Mouse (Mus musculus) small intestine, adult 2 months (tissue): ENCODE measurements around the gene Ccnd3. TPM values are rescaled to one million over a fixed set of nuclear protein-coding genes. Genes with fewer than 3 reads are reported as not detected.

Experiments
- H3K27ac ChIP-seq: fragments of 200-500 bp; 2 replicates; pipeline ENCODE4 v1.5.1; 2012; ENCODE audit warnings: low read depth, low read length, control low read depth, inconsistent platforms; ENCODE audit not compliant: insufficient read depth
- H3K27me3 ChIP-seq: fragments of 200-500 bp; 2 replicates; pipeline ENCODE4 v1.6.1; 2012; ENCODE audit warnings: mild to moderate bottlenecking, moderate library complexity, low read length, inconsistent platforms; ENCODE audit not compliant: control insufficient read depth, insufficient read depth
- H3K36me3 ChIP-seq: fragments of 200-500 bp; 2 replicates; pipeline ENCODE4 v1.6.1; 2012; ENCODE audit warnings: mild to moderate bottlenecking, low read length, control low read depth, inconsistent platforms; ENCODE audit not compliant: control insufficient read depth, insufficient read depth
- H3K4me1 ChIP-seq: fragments of 200-500 bp; 2 replicates; pipeline ENCODE4 v1.6.1; 2012; ENCODE audit warnings: low read length, inconsistent platforms, mixed read lengths; ENCODE audit not compliant: control insufficient read depth, insufficient read depth, insufficient read length
- H3K4me3 ChIP-seq: fragments of 200-500 bp; 2 replicates; pipeline ENCODE4 v1.5.1; 2012; ENCODE audit warnings: low read depth, mild to moderate bottlenecking, control low read depth, inconsistent platforms, low read length, moderate library complexity
- CTCF ChIP-seq: fragments of 200-500 bp; IDR thresholded peaks from 2 replicates; pipeline ENCODE4 v1.5.1; 2012; ENCODE audit warnings: low read depth, mild to moderate bottlenecking, control low read depth, inconsistent platforms, low read length, moderate library complexity, mixed read lengths; ENCODE audit not compliant: insufficient replicate concordance, insufficient read length; ENCODE audit errors: extremely low read depth
- POLR2A ChIP-seq: fragments of 200-500 bp; IDR thresholded peaks from 2 replicates; pipeline ENCODE4 v1.6.1; 2012; ENCODE audit warnings: low read depth, mild to moderate bottlenecking, control low read depth, inconsistent platforms, low read length, moderate library complexity
- WGBS: fragments of 180-500 bp; shearing (Covaris S2); methylation state at CpG from one replicate; pipeline ENCODE4 v1.1.7; 2018; 5-methylcytosine and 5-hydroxymethylcytosine counted together
- polyA plus RNA-seq: library from polyadenylated mRNA; depleted of rRNA; stranded (reverse); fragments of >200 nt; gene quantifications from 2 replicates; pipeline ENCODE4 v1.2.3, GENCODE M21; 2012

The Ccnd3 gene
- polyA plus RNA-seq, 1 experiment = 54.9 TPM

DNA sequence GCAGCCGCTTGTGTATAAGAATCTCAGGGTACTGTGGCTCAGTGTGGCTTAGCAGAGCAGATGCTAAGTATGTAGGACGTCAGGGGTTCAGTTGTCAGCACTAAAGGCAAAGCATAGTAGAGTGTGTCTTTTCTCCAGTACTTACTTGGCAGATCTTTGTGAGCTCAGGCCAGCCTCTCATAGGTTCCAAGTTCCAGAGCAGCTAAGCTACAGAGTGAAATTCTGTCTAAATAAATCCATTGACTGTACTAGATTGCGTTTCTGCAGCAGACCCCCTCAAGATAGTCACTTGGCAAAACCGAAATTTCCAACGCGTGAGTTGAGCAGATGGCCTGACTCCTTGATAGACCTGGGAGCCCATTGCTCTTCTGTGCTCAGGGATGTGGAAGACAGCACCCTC is 20.1 kb downstream of the Ccnd3 start:
- no peak overlapping the region for H3K27ac ChIP-seq
- H3K27me3 ChIP-seq = no peaks in the 10 kb centered on the region
- no peaks in the 10 kb centered on the region for H3K36me3 ChIP-seq
- no peak overlapping the region for H3K4me3 ChIP-seq
- WGBS = 90% methylated on average over 6 of the region's 6 CpGs
- no peak for TF ChIP-seq CTCF
- TF ChIP-seq POLR2A = no peak
- peaks cover 21% of the 10 kb centered on the region for H3K4me1 ChIP-seq

DNA sequence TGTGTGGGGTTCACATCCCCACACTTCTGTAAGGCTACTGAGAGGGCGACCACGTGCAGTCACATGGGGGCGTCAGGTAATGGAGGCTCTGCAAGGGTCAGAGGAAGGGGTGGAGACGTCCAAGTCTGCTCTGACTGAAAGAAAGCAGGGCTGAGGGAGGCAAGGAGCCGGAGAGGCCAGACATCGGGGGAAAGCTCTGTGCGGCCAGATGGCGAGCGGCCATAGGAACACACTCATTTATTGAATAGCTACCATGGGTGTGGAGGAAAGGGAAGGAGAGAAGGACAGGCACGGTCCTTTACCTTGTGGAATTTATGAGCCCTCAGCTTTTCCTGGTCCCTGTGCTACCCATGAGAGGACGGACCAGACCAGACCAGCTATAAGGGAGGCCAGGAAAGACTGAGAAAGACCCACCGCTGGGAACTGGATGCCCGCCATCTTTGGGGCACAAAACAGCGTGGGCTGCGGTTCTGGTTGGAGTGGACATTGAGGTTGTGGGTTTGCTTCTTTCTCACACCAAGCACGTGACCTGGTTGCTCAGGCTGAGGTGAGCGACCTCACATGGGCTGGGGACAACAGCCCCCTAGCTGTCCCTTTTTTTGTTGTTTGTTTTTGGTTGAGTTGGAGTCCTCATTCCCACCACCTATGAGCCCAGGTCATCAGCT is 22.1 kb downstream of the Ccnd3 start:
- peaks cover 19% of the 10 kb centered on the region for H3K4me1 ChIP-seq
- 81% methylated on average over 17 of the region's 17 CpGs for WGBS
- no peaks in the 10 kb centered on the region for H3K36me3 ChIP-seq
- H3K27ac ChIP-seq = no peak overlapping the region
- TF ChIP-seq POLR2A (no peak), CTCF (no peak)
- no peak overlapping the region for H3K4me3 ChIP-seq
- no peaks in the 10 kb centered on the region for H3K27me3 ChIP-seq

DNA sequence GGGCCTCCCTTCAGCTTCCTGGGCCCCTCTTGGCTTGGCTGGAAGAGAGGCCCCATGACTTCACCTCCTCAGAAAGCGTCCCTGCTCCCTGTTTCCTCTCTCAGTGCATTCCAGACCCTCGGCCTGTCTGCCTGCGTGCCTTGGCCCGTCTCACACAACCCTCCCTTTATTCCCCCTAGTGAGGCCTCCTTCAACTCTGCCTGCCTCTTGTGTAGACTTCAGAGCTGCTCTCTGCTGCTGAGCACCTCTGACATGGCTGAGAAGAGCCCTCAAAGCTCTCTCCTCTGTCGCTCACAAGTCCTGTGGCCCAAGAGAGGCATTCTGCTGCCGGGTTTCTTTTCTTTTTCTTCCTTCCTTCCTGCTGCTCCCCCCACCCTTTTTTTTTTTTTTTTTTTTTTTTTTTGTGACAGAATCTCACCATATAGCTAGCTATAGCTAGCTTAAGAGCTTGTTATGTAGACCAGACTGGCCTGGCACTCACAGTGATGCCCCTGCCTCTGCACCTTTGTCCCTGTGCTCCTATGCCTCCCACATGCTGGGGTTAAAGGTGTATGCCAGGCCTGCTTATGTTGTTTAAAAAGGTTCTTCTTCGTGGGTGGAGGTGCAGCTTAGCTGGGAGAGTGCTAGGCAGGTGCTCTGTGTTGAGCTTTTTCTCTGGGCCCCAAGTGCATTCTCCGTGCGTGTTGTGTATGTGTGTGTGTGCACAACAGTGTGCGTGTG is 22.9 kb downstream of the Ccnd3 start:
- WGBS = 63% methylated on average over 10 of the region's 10 CpGs
- TF ChIP-seq POLR2A (no peak), CTCF (no peak)
- Histone ChIP-seq H3K27me3 (no peaks in the 10 kb centered on the region), H3K27ac (no peak overlapping the region), H3K36me3 (no peaks in the 10 kb centered on the region), H3K4me3 (no peak overlapping the region), H3K4me1 (peaks cover 13% of the 10 kb centered on the region)

DNA sequence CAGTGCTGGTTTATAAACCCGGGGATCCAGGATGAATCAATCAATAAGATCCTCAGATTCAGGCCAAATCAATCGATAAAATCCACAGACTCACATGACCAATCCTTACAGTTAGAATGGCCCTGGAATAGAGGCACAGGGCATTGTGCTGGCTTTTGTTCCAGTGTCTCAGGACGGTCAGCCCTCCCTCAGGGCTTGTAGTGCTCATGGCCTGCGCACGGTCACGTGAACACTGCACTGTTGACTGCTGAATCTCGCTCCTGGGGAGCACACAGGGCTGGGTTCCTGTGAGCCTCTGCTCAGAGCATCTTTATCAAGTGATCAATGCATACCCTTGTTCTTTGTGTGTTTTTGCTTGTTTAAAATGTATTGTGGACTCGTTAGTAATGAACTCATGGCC is 24.1 kb downstream of the Ccnd3 start:
- TF ChIP-seq POLR2A (no peak), CTCF (no peak)
- 86% methylated on average over 8 of the region's 8 CpGs for WGBS

DNA sequence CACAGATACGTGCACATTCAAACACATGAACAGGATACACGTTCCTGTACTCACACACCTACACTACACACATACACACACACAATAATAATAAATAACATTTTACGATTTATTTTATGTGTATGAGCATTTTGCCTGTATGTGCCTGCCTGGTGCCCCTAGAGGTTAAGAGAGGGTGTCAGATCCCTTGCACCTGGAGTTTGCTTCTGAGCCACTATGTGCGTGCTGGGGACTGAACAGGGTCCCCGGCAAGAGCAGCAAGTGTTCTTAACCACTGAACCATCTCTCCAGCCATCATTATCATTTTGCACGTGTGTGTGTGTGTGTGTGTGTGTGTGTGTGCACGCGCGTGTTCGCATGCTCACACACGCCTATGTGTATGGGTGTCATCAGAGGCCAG is 24.7 kb downstream of the Ccnd3 start:
- 92% methylated on average over 11 of the region's 11 CpGs for WGBS
- Histone ChIP-seq H3K36me3 (no peaks in the 10 kb centered on the region), H3K4me1 (peaks cover 8% of the 10 kb centered on the region; the same call in 1 of the 2 replicates), H3K4me3 (no peak overlapping the region), H3K27ac (no peak overlapping the region), H3K27me3 (no peaks in the 10 kb centered on the region)
- TF ChIP-seq CTCF (no peak), POLR2A (no peak)

More for the DNA sequence above, 24.1 kb downstream of the Ccnd3 start:
- no peaks in the 10 kb centered on the region for H3K36me3 ChIP-seq
- H3K4me1 ChIP-seq = peaks cover 8% of the 10 kb centered on the region; the same call in 1 of the 2 replicates
- H3K4me3 ChIP-seq = no peak overlapping the region
- no peak overlapping the region for H3K27ac ChIP-seq
- H3K27me3 ChIP-seq = no peaks in the 10 kb centered on the region

DNA sequence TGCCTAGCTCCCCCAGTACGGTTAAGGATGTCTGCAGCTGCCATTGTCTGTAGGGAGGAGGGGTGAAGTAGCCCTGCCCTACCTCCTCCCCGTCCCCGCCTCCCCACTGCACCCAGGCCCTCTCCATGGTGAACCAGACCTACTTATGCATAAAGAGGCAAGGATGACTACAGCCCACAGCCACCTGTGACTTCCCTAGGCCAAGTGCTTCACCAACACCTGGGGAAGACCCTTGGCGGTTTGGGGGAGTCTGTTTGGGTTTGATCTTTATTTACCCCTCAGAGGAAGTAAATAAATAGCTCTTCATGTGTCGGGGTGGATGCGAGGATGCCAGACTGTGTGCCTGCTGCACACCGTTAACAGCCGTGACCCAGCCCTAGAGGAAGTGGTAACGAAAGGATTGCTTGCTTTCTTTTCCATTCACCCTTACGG is 26.6 kb downstream of the Ccnd3 start:
- TF ChIP-seq POLR2A (no peak), CTCF (no peak)
- no peak overlapping the region for H3K4me3 ChIP-seq
- 72% methylated on average over 10 of the region's 10 CpGs for WGBS
- H3K27ac ChIP-seq = no peak overlapping the region
- peaks cover 8% of the 10 kb centered on the region; the same call in 1 of the 2 replicates for H3K4me1 ChIP-seq
- H3K36me3 ChIP-seq = no peaks in the 10 kb centered on the region
- no peaks in the 10 kb centered on the region for H3K27me3 ChIP-seq

DNA sequence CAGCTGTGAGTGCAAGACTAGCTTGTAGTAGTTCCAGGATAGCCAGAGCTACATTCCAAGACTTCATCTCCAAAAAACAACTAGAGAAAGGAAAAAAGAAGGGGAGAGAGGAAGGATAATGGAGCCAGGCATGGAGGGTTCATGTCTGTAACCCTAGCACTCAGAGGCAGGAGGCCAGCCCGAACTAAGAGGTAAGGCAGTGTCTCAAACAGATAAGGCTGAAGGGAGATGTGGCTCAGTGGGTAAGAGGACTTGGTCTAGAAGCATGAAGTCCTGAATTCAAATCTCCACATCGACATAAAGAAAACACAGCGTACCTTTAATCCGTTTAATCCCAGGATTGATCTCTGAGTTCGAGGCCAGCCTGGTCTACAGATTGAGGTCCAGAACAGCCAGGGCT is 27.5 kb downstream of the Ccnd3 start:
- no peak overlapping the region for H3K4me3 ChIP-seq
- TF ChIP-seq POLR2A = no peak
- no peak for TF ChIP-seq CTCF
- H3K36me3 ChIP-seq = no peaks in the 10 kb centered on the region
- WGBS = 94% methylated on average over 5 of the region's 5 CpGs
- no peak overlapping the region for H3K27ac ChIP-seq
- 0 out of 2 replicates have a peak, but pooled peaks cover 3% of the 10 kb centered on the region for H3K4me1 ChIP-seq
- no peaks in the 10 kb centered on the region for H3K27me3 ChIP-seq
